Mouse (Mus musculus): ENCODE results near the gene Scn4a. TPM values are rescaled to one million over a fixed set of nuclear protein-coding genes. Genes with fewer than 3 reads are reported as not detected.

Gene Scn4a
- polyA plus RNA-seq, 1 experiment from 2014 or later: 0.47 TPM

- Histone ChIP-seq H3K4me3 (ENCODE audit: low read length) (no peak overlapping the region), H3K27me3 (ENCODE audit: insufficient read depth, low read length) (no peaks in the 10 kb centered on the region), H3K4me2 (replicated peaks; ENCODE audit: low read depth, low read length) (no peak overlapping the region), H3K4me1 (ENCODE audit: insufficient read depth, low read length) (peaks cover 26% of the 10 kb centered on the region), H3K9me3 (ENCODE audit: low read length) (no peaks in the 10 kb centered on the region), H3K36me3 (ENCODE audit: insufficient read depth, low read length) (no peaks in the 10 kb centered on the region), H3K9ac (replicated peaks; ENCODE audit: low read length) (no peak overlapping the region), H3K27ac (ENCODE audit: low read length) (peak overlapping the region; percentile 57; the same call in 1 of the 2 replicates)
- 65% methylated on average over 6 of the region's 6 CpGs for WGBS
- no peak for ATAC-seq (ENCODE audit: low FRiP score, low TSS enrichment)
Measured at GRCm38 (mm10) chr11:106387020-106387419, 33.9 kb upstream of the Scn4a start.

DNA sequence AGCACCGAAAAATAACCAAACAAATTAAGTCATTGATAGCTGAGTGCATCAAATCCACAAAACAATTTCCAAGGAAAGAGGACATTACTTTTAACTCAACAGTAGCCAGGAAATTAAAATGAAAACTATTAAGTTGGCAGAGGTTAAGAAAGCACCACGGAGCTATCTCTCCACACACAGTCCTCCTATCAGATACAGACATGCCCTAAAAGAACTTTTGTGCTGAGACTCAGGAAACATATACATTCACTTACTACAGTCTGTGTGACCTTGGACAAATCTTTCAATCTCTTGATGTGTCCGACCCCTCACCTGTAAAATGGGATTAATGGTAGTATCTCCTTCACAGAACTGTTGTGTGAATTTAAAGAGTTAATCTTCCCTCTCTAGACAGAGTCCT lies 33.3 kb upstream of the Scn4a start:
- Histone ChIP-seq H3K27me3 (ENCODE audit: insufficient read depth, low read length) (no peaks in the 10 kb centered on the region), H3K4me2 (replicated peaks; ENCODE audit: low read depth, low read length) (no peak overlapping the region), H3K36me3 (ENCODE audit: insufficient read depth, low read length) (no peaks in the 10 kb centered on the region), H3K4me3 (ENCODE audit: low read length) (no peak overlapping the region), H3K9ac (replicated peaks; ENCODE audit: low read length) (no peak overlapping the region), H3K4me1 (ENCODE audit: insufficient read depth, low read length) (peaks cover 23% of the 10 kb centered on the region), H3K9me3 (ENCODE audit: low read length) (no peaks in the 10 kb centered on the region), H3K27ac (ENCODE audit: low read length) (no peak overlapping the region)
- ATAC-seq (ENCODE audit: low FRiP score, low TSS enrichment): no peak
- 87% methylated on average over 3 of the region's 3 CpGs for WGBS

DNA sequence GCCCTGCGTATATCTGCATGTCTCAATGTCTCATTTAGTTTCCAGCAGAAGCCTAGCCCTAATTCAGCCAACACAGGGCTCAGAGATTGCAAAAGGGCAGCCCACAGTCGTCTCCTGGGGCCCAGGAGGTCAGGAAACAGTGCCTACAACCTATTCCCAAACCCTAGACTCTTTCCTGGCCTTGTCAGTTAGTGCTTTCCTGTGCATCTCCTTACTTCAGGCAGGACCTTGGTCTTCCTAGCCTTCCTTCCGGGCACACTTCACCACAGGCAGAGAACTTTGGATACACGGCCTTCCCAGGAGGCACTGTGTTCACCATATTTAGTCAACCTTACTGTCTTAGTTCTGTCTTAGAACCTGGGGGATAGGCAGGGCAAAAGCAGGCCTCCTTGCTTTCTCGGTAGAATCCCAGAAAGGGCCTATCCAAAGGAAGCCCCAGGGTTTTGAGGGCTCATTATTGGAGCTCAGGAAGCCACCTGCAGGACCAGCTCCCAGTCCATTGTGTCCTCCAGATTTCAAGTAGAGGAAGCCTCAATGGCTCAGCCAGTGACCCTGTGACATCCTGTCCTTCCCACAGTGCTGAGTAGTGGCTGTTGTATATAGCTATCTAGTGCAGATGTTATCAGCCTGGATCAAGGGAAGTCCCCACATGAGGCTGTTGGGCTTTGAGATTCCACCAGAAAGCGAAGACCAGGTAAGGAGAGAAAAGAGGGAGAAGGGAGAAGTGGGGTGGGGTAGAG lies 30.1 kb upstream of the Scn4a start:
- peak overlapping the region; percentile 84 for H3K27ac ChIP-seq (ENCODE audit: low read length)
- no peak overlapping the region for H3K9ac ChIP-seq (replicated peaks; ENCODE audit: low read length)
- no peaks in the 10 kb centered on the region for H3K9me3 ChIP-seq (ENCODE audit: low read length)
- 0 out of 2 replicates have a peak, but pooled peaks have one; percentile 33 for ATAC-seq (ENCODE audit: low FRiP score, low TSS enrichment)
- no peaks in the 10 kb centered on the region for H3K36me3 ChIP-seq (ENCODE audit: insufficient read depth, low read length)
- WGBS: 68% methylated on average over 6 of the region's 6 CpGs
- no peaks in the 10 kb centered on the region for H3K27me3 ChIP-seq (ENCODE audit: insufficient read depth, low read length)
- H3K4me1 ChIP-seq (ENCODE audit: insufficient read depth, low read length): no peaks in the 10 kb centered on the region
- no peak overlapping the region for H3K4me2 ChIP-seq (replicated peaks; ENCODE audit: low read depth, low read length)
- no peak overlapping the region for H3K4me3 ChIP-seq (ENCODE audit: low read length)

- Histone ChIP-seq H3K4me1 (ENCODE audit: insufficient read depth, low read length) (no peaks in the 10 kb centered on the region), H3K4me2 (replicated peaks; ENCODE audit: low read depth, low read length) (no peak overlapping the region), H3K27ac (ENCODE audit: low read length) (peak overlapping the region; percentile 84), H3K27me3 (ENCODE audit: insufficient read depth, low read length) (no peaks in the 10 kb centered on the region), H3K9me3 (ENCODE audit: low read length) (no peaks in the 10 kb centered on the region), H3K4me3 (ENCODE audit: low read length) (peak overlapping the region; percentile 28), H3K9ac (replicated peaks; ENCODE audit: low read length) (peak overlapping the region; percentile 50), H3K36me3 (ENCODE audit: insufficient read depth, low read length) (no peaks in the 10 kb centered on the region)
- ATAC-seq (ENCODE audit: low FRiP score, low TSS enrichment): peak; percentile 71; the same call in 1 of the 2 replicates
- 64% methylated on average over 5 of the region's 5 CpGs for WGBS
Measured at GRCm38 (mm10) chr11:106382424-106382823, 29.3 kb upstream of the Scn4a start.

DNA sequence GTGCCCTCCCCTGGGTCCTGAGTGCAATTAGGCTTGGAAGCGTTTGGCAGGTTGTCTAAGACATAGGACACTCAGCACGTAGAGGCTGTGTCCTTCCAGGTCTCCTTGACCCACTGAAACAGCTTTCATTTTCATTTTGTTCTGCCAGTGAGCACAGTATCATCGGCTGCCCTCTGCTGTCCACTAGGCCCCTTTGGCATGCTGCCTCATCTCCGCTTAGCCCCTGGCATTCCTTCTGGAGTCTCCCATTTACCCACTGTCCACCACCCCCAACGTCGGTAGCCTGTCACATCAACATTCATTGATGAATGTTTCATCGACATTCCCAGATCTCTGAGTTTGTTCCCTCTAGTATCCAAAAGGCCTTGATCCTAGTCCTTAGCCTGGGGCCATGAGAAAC lies 28.8 kb upstream of the Scn4a start:
- Histone ChIP-seq H3K27ac (ENCODE audit: low read length) (peak overlapping the region; percentile 84), H3K4me1 (ENCODE audit: insufficient read depth, low read length) (no peaks in the 10 kb centered on the region), H3K4me2 (replicated peaks; ENCODE audit: low read depth, low read length) (peak overlapping the region; percentile 47; the same call in 1 of the 2 replicates), H3K4me3 (ENCODE audit: low read length) (peak overlapping the region; percentile 28), H3K36me3 (ENCODE audit: insufficient read depth, low read length) (no peaks in the 10 kb centered on the region), H3K27me3 (ENCODE audit: insufficient read depth, low read length) (no peaks in the 10 kb centered on the region), H3K9me3 (ENCODE audit: low read length) (no peaks in the 10 kb centered on the region), H3K9ac (replicated peaks; ENCODE audit: low read length) (peak overlapping the region; percentile 50; the same call in 1 of the 2 replicates)
- 70% methylated on average over 7 of the region's 7 CpGs for WGBS
- no peak for ATAC-seq (ENCODE audit: low FRiP score, low TSS enrichment)

DNA sequence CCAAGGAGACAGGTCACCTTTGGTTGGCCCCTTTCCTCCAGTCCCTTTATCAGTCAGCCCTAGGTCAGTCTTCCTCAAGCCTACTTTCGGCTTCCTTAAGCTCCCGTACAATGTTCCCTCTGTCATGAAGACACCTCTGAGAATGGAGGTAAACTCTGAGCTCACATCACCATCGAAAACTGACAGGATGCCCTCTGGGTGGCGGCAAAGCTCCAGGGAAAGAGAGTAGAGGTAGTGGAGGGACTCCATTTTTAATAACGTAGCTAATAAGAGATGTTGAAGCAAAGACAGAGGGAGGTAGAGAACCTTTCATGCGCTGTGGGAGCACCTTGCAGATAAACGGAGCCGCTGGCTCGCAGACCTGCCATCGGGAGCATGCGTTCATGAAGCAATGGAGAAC lies 27.9 kb upstream of the Scn4a start:
- ATAC-seq (ENCODE audit: low FRiP score, low TSS enrichment): no peak
- Histone ChIP-seq H3K9ac (replicated peaks; ENCODE audit: low read length) (peak overlapping the region; percentile 15; the same call in 1 of the 2 replicates), H3K4me2 (replicated peaks; ENCODE audit: low read depth, low read length) (peak overlapping the region; percentile 47), H3K9me3 (ENCODE audit: low read length) (no peaks in the 10 kb centered on the region), H3K4me1 (ENCODE audit: insufficient read depth, low read length) (no peaks in the 10 kb centered on the region), H3K27ac (ENCODE audit: low read length) (peak overlapping the region; percentile 84; the same call in 1 of the 2 replicates), H3K27me3 (ENCODE audit: insufficient read depth, low read length) (no peaks in the 10 kb centered on the region), H3K36me3 (ENCODE audit: insufficient read depth, low read length) (no peaks in the 10 kb centered on the region), H3K4me3 (ENCODE audit: low read length) (peak overlapping the region; percentile 28)
- 75% methylated on average over 11 of the region's 11 CpGs for WGBS

DNA sequence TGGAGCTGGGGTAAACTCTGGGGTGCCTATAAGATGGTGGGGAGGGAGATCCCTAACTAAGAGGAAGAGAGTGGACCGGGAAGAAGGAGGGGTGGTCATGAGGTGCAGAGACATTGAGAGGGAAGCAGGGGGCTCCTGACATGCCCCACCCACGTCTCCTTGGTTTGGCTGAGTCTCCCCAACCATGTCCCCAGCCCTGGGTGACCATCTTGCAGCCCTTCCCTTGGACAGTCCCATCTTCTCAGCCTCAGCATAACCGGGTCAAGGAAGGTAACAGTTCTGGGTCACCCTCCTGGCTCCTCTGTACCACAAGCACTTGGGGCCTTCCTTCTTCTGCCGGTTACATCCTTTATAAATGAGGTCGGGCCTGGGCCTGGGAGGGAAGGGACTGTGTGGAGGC lies 21.9 kb upstream of the Scn4a start:
- no peak for ATAC-seq (ENCODE audit: low FRiP score, low TSS enrichment)
- Histone ChIP-seq H3K36me3 (ENCODE audit: insufficient read depth, low read length) (no peaks in the 10 kb centered on the region), H3K27ac (ENCODE audit: low read length) (peak overlapping the region; percentile 43; the same call in 1 of the 2 replicates), H3K4me1 (ENCODE audit: insufficient read depth, low read length) (peaks cover 12% of the 10 kb centered on the region), H3K4me3 (ENCODE audit: low read length) (no peak overlapping the region), H3K27me3 (ENCODE audit: insufficient read depth, low read length) (no peaks in the 10 kb centered on the region), H3K4me2 (replicated peaks; ENCODE audit: low read depth, low read length) (no peak overlapping the region), H3K9ac (replicated peaks; ENCODE audit: low read length) (no peak overlapping the region; the same call in 1 of the 2 replicates), H3K9me3 (ENCODE audit: low read length) (no peaks in the 10 kb centered on the region)
- WGBS: 71% methylated on average over 5 of the region's 5 CpGs

- no peaks in the 10 kb centered on the region for H3K9me3 ChIP-seq (ENCODE audit: low read length)
- H3K27me3 ChIP-seq (ENCODE audit: insufficient read depth, low read length): no peaks in the 10 kb centered on the region
- H3K9ac ChIP-seq (replicated peaks; ENCODE audit: low read length): no peak overlapping the region; the same call in 1 of the 2 replicates
- H3K36me3 ChIP-seq (ENCODE audit: insufficient read depth, low read length): no peaks in the 10 kb centered on the region
- 30% methylated on average over 9 of the region's 9 CpGs for WGBS
- H3K27ac ChIP-seq (ENCODE audit: low read length): peak overlapping the region; percentile 43
- peaks cover 12% of the 10 kb centered on the region for H3K4me1 ChIP-seq (ENCODE audit: insufficient read depth, low read length)
- H3K4me3 ChIP-seq (ENCODE audit: low read length): no peak overlapping the region
- peak; percentile 62 for ATAC-seq (ENCODE audit: low FRiP score, low TSS enrichment)
- no peak overlapping the region for H3K4me2 ChIP-seq (replicated peaks; ENCODE audit: low read depth, low read length)
Measured at GRCm38 (mm10) chr11:106374559-106374958, 21.5 kb upstream of the Scn4a start.

- Histone ChIP-seq H3K9ac (replicated peaks; ENCODE audit: low read length) (no peak overlapping the region), H3K4me3 (ENCODE audit: low read length) (no peak overlapping the region), H3K9me3 (ENCODE audit: low read length) (no peaks in the 10 kb centered on the region), H3K27me3 (ENCODE audit: insufficient read depth, low read length) (no peaks in the 10 kb centered on the region), H3K36me3 (ENCODE audit: insufficient read depth, low read length) (no peaks in the 10 kb centered on the region), H3K4me1 (ENCODE audit: insufficient read depth, low read length) (peaks cover 12% of the 10 kb centered on the region), H3K4me2 (replicated peaks; ENCODE audit: low read depth, low read length) (no peak overlapping the region), H3K27ac (ENCODE audit: low read length) (peak overlapping the region; percentile 43; the same call in 1 of the 2 replicates)
- peak; percentile 58; the same call in 1 of the 2 replicates for ATAC-seq (ENCODE audit: low FRiP score, low TSS enrichment)
- 39% methylated on average over 11 of the region's 11 CpGs for whole genome bisulfite sequencing
Measured at GRCm38 (mm10) chr11:106373998-106374397, 20.9 kb upstream of the Scn4a start.

DNA sequence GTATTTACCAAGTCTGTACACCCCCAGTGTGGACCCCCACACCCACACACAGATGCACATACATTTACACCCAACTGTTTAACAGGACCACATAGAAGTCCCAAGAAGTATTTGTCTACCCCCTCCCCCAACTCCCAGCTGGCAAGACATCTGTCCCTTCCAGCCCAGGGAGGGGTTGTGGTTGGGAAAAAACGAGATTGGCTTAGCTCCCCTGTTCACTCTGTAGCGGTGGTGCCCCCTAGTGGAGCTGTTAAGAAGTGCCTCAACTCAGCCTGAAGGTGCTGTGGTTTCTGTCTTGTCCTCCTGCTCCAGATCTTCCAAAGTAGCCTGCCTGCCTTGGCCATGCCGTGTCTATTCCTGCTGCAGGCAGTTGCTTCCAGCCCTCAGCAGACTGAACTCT lies 13.2 kb upstream of the Scn4a start:
- Histone ChIP-seq H3K9ac (replicated peaks; ENCODE audit: low read length) (no peak overlapping the region), H3K27me3 (ENCODE audit: insufficient read depth, low read length) (no peaks in the 10 kb centered on the region), H3K27ac (ENCODE audit: low read length) (no peak overlapping the region), H3K9me3 (ENCODE audit: low read length) (no peaks in the 10 kb centered on the region), H3K36me3 (ENCODE audit: insufficient read depth, low read length) (no peaks in the 10 kb centered on the region), H3K4me3 (ENCODE audit: low read length) (no peak overlapping the region), H3K4me2 (replicated peaks; ENCODE audit: low read depth, low read length) (no peak overlapping the region), H3K4me1 (ENCODE audit: insufficient read depth, low read length) (peaks cover 20% of the 10 kb centered on the region)
- 4% methylated on average over 3 of the region's 3 CpGs for WGBS
- no peak for ATAC-seq (ENCODE audit: low FRiP score, low TSS enrichment)

Data from kidney, embryonic 16.5 days (tissue).